Mouse (Mus musculus) lung, postnatal 0 days (tissue): ENCODE results near the gene Psmc5. TPM values are rescaled to one million over a fixed set of nuclear protein-coding genes. Genes with fewer than 3 reads are reported as not detected.

ENCODE experiments used
- ATAC-seq: fragments of 200-750 bp; cut with Nextera tagmentation; 2 replicates; pipeline ENCODE4 v1.8.0; 2017; ENCODE audit warnings: moderate library complexity
- DNase-seq: peaks from one replicate; pipeline ENCODE4 v3.0.0-alpha.2; 2016; ENCODE audit warnings: low spot score
- H3K27ac ChIP-seq: fragments of 300-500 bp; sonication (generic); 2 replicates; pipeline ENCODE4 v1.5.1; 2014; ENCODE audit warnings: antibody characterized with exemption, mild to moderate bottlenecking, low read length, mixed read lengths
- H3K27me3 ChIP-seq: fragments of 300-500 bp; sonication (generic); replicated peaks from 2 replicates; pipeline ENCODE4 v1.6.1; 2014; ENCODE audit warnings: low read length, mixed read lengths; ENCODE audit not compliant: insufficient read depth
- H3K36me3 ChIP-seq: fragments of 300-500 bp; sonication (generic); 2 replicates; pipeline ENCODE4 v1.6.1; 2014; ENCODE audit warnings: low read length, mixed read lengths; ENCODE audit not compliant: insufficient read depth
- H3K4me1 ChIP-seq: fragments of 300-500 bp; sonication (generic); 2 replicates; pipeline ENCODE4 v1.6.1; 2014; ENCODE audit warnings: antibody characterized with exemption, low read depth, low read length, mixed read lengths; ENCODE audit not compliant: insufficient read depth
- H3K4me2 ChIP-seq: fragments of 300-500 bp; sonication (generic); replicated peaks from 2 replicates; pipeline ENCODE4 v1.6.1; 2014; ENCODE audit warnings: low read depth, mild to moderate bottlenecking, low read length, moderate library complexity, mixed read lengths
- H3K4me3 ChIP-seq: fragments of 300-500 bp; sonication (generic); 2 replicates; pipeline ENCODE4 v1.5.1; 2014; ENCODE audit warnings: low read depth, low read length
- H3K9ac ChIP-seq: fragments of 300-500 bp; sonication (generic); replicated peaks from 2 replicates; pipeline ENCODE4 v1.6.1; 2014; ENCODE audit warnings: low read depth, mild to moderate bottlenecking
- H3K9me3 ChIP-seq: fragments of 300-500 bp; sonication (generic); 2 replicates; pipeline ENCODE4 v1.6.1; 2016; ENCODE audit warnings: low read length, mixed read lengths
- CTCF ChIP-seq: IDR thresholded peaks from 2 replicates; pipeline ENCODE4 v1.5.1; 2016; ENCODE audit warnings: antibody characterized with exemption, mild to moderate bottlenecking
- EP300 ChIP-seq: IDR thresholded peaks from 2 replicates; pipeline ENCODE4 v1.6.1; 2016; ENCODE audit warnings: antibody characterized with exemption, mild to moderate bottlenecking, control low read depth
- WGBS: fragments of 180-500 bp; shearing (Covaris S2); extraction: QIAGEN DNeasy Blood & Tissue Kit; methylation state at CpG from one replicate; pipeline ENCODE4 v1.1.7; 2014; 5-methylcytosine and 5-hydroxymethylcytosine counted together
- polyA plus RNA-seq: library from polyadenylated mRNA; unstranded; fragments of >200 nt; fragmentation: Nextera tagmentation; extraction: Ambion mirVana; gene quantifications from 2 replicates; pipeline ENCODE4 v1.2.1, GENCODE M21; 2015

Psmc5 gene
- polyA plus RNA-seq, 1 experiment from 2014 or later: 153 TPM

- WGBS: under 1% methylated on average over 40 of the region's 41 CpGs
- H3K4me1 ChIP-seq: peaks cover 29% of the 10 kb centered on the region
- peak overlapping the region; percentile 97 for H3K4me3 ChIP-seq
- H3K9ac ChIP-seq: peak overlapping the region; percentile 98
- peak; percentile 13 for ATAC-seq
- H3K9me3 ChIP-seq: no peaks in the 10 kb centered on the region
- DNase-seq: peak; percentile 84
- no peaks in the 10 kb centered on the region for H3K36me3 ChIP-seq
- H3K27ac ChIP-seq: peak overlapping the region; percentile 99
- H3K4me2 ChIP-seq: peak overlapping the region; percentile 72
- no peaks in the 10 kb centered on the region for H3K27me3 ChIP-seq
- TF ChIP-seq CTCF (0 out of 2 replicates have a peak, but pooled peaks have one; percentile 18), EP300 (peak; percentile 51; the same call in 1 of the 2 replicates)
Observed at GRCm38 (mm10) chr11:106271794-106272643, 16.1 kb downstream of the Psmc5 start.

- H3K9me3 ChIP-seq: no peaks in the 10 kb centered on the region
- TF ChIP-seq EP300: peak; percentile 78
- TF ChIP-seq CTCF: no peak
- H3K9ac ChIP-seq: peak within 1 kb of the TSS; percentile 98
- H3K4me2 ChIP-seq: peak within 1 kb of the TSS; percentile 72
- no peaks in the 10 kb centered on the region for H3K36me3 ChIP-seq
- WGBS: under 1% methylated on average over 62 of the region's 72 CpGs
- DNase-seq: peak; percentile 100
- ATAC-seq: peak; percentile 89
- peaks cover 24% of the 10 kb centered on the region for H3K4me1 ChIP-seq
- peak within 1 kb of the TSS; percentile 99 for H3K27ac ChIP-seq
- no peaks in the 10 kb centered on the region for H3K27me3 ChIP-seq
- peak within 1 kb of the TSS; percentile 97 for H3K4me3 ChIP-seq
Observed at GRCm38 (mm10) chr11:106272644-106273310, 16.8 kb downstream of the Psmc5 start, which contains the start of gene Smarcd2. Smarcd2 (minus strand) TSS chr11:106272972.

DNA sequence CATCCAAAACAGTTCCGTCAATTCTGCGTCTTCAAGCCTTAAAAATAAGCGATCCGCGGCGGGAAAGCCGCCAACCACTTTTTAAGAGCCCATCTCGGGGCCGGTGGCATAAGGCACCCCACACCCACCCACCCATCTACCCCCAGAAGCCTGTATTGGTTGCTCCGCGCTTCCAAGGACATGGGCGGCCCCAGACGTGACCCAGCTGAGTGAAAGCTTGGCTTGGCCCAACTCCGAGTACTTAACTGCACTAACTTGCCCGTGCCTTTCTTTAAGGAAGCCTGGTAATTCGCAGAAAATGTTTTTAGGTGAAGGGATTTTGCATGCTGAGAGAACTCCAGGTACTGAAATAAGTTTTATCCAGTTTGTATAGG is 17.3 kb downstream of the Psmc5 start:
- Histone ChIP-seq H3K9ac (peak overlapping the region; percentile 23; the same call in 1 of the 2 replicates), H3K4me1 (peaks cover 22% of the 10 kb centered on the region), H3K4me3 (peak overlapping the region; percentile 97), H3K36me3 (no peaks in the 10 kb centered on the region), H3K9me3 (no peaks in the 10 kb centered on the region), H3K27me3 (no peaks in the 10 kb centered on the region), H3K27ac (peak overlapping the region; percentile 88), H3K4me2 (peak overlapping the region; percentile 67)
- WGBS: 7% methylated on average over 16 of the region's 16 CpGs
- TF ChIP-seq CTCF (no peak), EP300 (no peak; the same call in 1 of the 2 replicates)
- ATAC-seq: peak; percentile 14; the same call in 1 of the 2 replicates
- peak; percentile 63 for DNase-seq

DNA sequence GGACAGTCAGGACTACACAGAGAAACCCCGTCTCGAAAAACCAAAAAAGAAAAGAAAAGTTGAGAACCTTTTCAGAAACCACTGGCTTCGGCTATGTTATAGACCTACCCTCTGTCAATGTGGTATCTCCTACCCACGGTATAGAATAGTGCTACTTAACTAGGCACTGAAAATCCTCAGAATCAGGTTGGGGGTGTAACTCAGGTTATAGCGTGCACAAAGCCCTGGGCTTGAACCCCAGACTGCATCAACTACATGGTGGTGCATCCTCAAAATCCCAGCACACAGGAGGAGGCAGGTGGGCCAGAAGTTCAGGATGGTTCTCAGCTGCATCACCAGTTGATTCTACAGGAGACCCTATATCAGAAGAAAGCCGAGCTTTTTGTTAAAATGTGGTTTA is 17.9 kb downstream of the Psmc5 start:
- no peak for ATAC-seq
- H3K4me3 ChIP-seq: 0 out of 2 replicates have a peak overlapping the region, but pooled peaks have one; percentile 97

DNA sequence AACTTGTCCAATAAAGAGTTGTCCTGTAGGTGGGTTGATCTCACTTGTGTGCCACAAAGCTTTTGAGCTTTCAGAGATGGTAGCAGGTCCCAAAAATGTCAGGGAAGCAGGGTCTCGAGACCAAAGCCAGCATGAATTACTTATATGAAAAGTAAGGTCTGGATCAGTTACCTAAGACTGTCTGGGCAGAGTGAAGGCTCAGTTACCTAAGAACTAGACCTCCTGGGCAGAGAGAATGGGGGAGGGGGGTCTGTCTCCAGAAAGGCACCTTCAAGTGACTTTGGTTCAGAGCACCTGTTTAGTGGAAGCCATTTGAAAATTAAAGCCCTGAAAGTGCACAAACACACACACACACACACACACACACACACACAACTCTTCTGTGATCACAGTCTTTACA is 18.4 kb downstream of the Psmc5 start:
- ATAC-seq: no peak
- H3K27me3 ChIP-seq: no peaks in the 10 kb centered on the region
- WGBS: 80% methylated on average over 1 of the region's 1 CpGs
- no peak overlapping the region for H3K9ac ChIP-seq
- no peak overlapping the region for H3K4me2 ChIP-seq
- peaks cover 14% of the 10 kb centered on the region; the same call in 1 of the 2 replicates for H3K4me1 ChIP-seq
- H3K9me3 ChIP-seq: no peaks in the 10 kb centered on the region
- peak overlapping the region; percentile 62 for H3K27ac ChIP-seq
- no peak for TF ChIP-seq CTCF
- no peak for TF ChIP-seq EP300
- no peak overlapping the region for H3K4me3 ChIP-seq
- no peaks in the 10 kb centered on the region for H3K36me3 ChIP-seq
- DNase-seq: no peak

More for the DNA sequence above, 17.9 kb downstream of the Psmc5 start:
- H3K27ac ChIP-seq: 0 out of 2 replicates have a peak overlapping the region, but pooled peaks have one; percentile 88
- no peaks in the 10 kb centered on the region for H3K9me3 ChIP-seq
- H3K4me2 ChIP-seq: peak overlapping the region; percentile 67; the same call in 1 of the 2 replicates
- WGBS: 96% methylated on average over 6 of the region's 6 CpGs
- TF ChIP-seq CTCF (no peak), EP300 (no peak)
- no peak overlapping the region for H3K9ac ChIP-seq
- DNase-seq: no peak
- H3K4me1 ChIP-seq: peaks cover 19% of the 10 kb centered on the region
- no peaks in the 10 kb centered on the region for H3K27me3 ChIP-seq
- no peaks in the 10 kb centered on the region for H3K36me3 ChIP-seq

DNA sequence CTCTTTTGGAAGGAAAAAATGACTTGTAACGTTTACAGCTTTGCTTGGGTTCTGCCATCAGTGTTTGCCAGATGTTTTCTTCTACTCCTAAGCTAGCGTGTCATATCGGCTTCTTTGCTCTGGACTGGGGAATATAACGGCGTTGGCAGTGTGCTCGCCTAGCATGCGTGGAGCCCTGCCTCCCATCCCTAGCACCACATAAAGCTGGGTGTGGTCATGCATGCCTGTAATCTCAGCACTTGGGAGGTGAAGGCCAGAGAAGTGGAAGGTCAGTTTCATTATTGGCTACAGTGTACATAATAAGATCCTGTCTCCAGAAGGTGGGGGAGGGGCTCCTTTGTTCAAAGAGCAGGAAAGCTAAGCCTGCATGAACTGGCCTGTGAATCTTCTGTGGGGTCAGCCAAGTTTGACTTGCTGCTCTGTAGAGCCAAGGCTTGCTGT is 19.0 kb downstream of the Psmc5 start:
- DNase-seq: peak; percentile 86
- no peak overlapping the region for H3K9ac ChIP-seq
- H3K4me2 ChIP-seq: no peak overlapping the region; the same call in 1 of the 2 replicates
- peak; percentile 51; the same call in 1 of the 2 replicates for TF ChIP-seq EP300
- no peak for TF ChIP-seq CTCF
- 42% methylated on average over 7 of the region's 7 CpGs for WGBS
- peak overlapping the region; percentile 62 for H3K27ac ChIP-seq
- peaks cover 14% of the 10 kb centered on the region; the same call in 1 of the 2 replicates for H3K4me1 ChIP-seq
- no peak overlapping the region for H3K4me3 ChIP-seq
- ATAC-seq: peak; percentile 19
- no peaks in the 10 kb centered on the region for H3K36me3 ChIP-seq
- no peaks in the 10 kb centered on the region for H3K9me3 ChIP-seq
- no peaks in the 10 kb centered on the region for H3K27me3 ChIP-seq
